Mouse (Mus musculus) adrenal gland, adult (tissue): ENCODE results near the gene Fyb2.

Source experiments
- DNase-seq, 2 experiments: peaks; one replicate each; pipeline ENCODE4 v3.0.0; 2022 to 2023; ENCODE audit warnings: low spot score in 1 of 2; ENCODE audit not compliant: inconsistent age in 2 of 2

Fyb2 gene

GRCm38 (mm10) chr4:104913291-104914129, at the start of gene Fyb2:
Fyb2 (plus strand) TSS chr4:104913456.
- peak in 1 of 2 experiments; percentile 23 for DNase-seq

DNA sequence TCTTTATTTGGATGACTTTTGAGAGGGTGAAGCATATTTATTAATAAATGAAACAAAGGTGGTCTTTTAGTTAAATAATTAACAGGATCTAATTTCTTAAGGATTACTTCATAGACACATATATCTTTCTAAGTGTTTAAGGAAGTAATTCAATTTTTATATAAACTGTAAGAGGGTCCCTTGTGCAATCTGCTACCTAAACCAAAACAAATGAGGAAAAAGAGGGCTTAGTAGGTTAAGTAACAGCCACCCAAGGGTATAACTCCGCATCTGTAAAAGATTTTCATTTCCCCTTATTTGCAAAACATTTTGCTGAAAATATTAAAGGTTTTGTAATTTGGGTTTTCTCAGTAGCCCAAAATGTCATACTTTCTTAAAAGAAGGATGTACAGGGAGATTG, 48.9 kb upstream of the Fyb2 start:
- DNase-seq, result no peak

GRCm38 (mm10) chr4:104869581-104869980, 43.7 kb upstream of the Fyb2 start:
- DNase-seq, result no peak

- DNase-seq, result no peak
Observed at GRCm38 (mm10) chr4:104870196-104870595, 43.1 kb upstream of the Fyb2 start.

DNA sequence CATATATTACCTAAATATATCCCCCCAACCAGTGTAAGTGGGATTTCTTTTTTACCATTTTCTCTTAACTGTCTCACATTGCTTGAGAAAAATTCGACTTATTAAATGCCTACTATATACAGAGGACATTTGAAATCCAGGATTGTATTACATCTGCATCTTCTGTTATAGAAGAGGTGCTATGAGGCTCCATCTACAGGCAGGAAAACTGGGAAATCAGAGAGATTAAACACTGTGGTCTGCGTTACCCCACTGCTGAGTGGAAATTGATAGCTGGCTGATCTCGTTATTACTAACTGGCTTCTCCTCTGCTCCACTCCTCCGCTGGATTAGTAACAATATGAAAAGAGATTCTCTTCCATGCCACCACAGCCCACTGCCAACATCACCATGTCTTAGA, 37.4 kb upstream of the Fyb2 start:
- no peak for DNase-seq

DNA sequence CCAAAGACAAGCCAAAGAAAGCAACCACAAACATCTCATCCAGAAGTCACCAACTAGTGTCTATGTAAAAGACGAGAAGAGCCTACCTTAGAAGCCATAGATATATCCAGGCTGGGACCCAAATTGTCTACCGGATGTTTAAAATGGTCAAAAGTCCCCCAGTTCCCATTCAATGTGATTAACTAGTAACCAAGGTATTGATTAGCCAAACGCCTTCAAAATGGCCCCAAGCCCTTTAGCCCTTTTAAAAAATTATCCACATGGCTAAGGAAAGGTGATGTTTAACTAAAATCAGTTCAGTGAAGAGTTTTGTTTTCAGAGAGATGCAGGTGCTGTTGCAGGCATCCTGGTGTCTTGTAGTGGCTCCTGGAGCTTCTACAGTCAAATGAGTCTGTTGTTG, 36.9 kb upstream of the Fyb2 start, which contains the start of gene C8a:
Gene C8a, minus strand, starts transcription at position 76 of the 400 bp plus-strand sequence.
- no peak for DNase-seq

GRCm38 (mm10) chr4:104887486-104887885, 25.8 kb upstream of the Fyb2 start:
- no peak for DNase-seq

- DNase-seq, result no peak
Observed at GRCm38 (mm10) chr4:104888499-104889262, 24.6 kb upstream of the Fyb2 start.

- DNase-seq, result no peak
Observed at GRCm38 (mm10) chr4:104891708-104892107, 21.5 kb upstream of the Fyb2 start.

DNA sequence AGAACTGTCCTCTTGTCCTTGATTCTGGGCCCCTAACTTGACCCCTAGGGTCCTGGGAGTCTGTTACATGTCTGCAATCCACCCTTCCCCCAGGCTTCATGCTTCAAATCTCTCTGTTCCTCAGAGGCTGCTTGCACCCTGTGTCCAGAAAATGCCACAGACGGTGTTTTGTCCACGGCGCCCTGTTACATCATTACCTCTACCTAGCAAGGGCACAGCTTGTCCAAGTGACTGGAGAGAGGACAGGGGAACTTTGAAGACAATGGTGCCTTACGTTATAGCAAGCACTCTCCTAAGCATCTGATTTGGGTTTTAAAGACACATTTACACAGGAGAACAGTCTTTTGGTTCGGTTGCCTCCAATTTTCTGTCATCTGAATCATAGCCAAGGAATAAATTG, 19.7 kb upstream of the Fyb2 start:
- no peak for DNase-seq

GRCm38 (mm10) chr4:104894004-104894734, 19.1 kb upstream of the Fyb2 start:
- peak; percentile 45 to 75 for DNase-seq

DNA sequence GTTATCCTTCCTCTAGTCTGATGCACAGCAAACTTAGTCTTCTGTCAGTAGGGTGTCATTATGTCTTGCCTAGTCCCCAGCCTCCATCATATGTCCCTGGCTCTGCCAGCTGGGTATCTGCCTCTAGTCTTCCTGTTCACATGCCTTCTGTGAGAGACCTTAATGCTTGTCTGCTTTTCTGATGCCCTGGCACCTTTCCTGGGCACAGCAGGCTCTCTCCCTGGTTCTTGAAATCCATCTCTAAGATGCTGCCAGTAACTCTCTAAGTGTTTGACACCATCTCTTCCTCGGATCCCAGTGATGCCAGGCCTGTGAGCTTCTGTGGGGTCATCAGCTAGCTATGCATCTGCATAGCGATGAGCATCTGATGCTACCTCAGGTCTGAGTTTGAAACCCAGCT, 10.4 kb upstream of the Fyb2 start:
- DNase-seq, result no peak

DNA sequence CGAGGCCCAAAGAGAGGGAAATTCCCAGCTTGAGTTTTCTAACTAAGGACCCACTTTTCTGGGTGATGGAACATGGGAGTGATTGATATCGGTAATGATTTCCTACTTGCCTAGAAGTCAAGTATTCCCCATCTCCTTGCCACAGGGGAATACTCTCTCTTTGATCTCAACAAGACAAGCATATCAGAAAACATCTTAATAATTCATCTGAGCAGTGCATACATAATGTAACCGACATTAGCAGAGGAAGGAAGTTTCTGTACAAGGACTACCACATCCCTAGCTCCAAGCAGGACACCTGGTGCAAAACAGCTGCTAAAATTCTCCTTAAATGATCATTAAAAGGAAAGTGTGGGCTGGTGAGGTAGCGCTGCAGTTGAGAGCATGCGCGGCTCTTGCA, 8.2 kb upstream of the Fyb2 start:
- no peak for DNase-seq

GRCm38 (mm10) chr4:104911685-104912084, 1.6 kb upstream of the Fyb2 start:
- DNase-seq, result peak; percentile 75 to 92

DNA sequence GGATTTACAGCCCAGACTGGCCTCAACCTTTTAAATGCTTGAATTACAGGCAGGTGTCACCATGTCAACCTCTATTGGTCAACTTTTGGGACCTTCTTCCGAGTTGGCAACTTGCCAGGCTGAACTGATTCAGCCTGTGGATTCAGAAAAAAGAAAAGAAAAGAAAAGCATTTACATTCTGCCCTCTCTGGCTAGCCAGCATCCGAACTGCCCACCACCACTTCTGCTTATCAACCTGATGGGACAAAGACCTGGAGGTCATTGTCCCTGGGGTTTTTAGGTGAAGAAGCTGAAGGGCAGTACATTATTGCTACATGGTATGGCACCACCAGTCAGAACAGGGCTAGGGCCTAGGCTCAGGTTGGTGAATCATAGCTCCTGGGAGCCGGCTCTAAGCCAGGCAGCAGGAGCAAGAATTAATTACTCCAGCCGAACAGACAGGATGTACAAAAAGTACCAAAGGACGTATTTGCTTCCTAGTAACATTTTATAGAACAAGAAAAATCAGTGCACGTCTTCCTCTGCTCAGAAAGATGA, 1.5 kb downstream of the Fyb2 start:
- peak; percentile 54 to 68 for DNase-seq

DNA sequence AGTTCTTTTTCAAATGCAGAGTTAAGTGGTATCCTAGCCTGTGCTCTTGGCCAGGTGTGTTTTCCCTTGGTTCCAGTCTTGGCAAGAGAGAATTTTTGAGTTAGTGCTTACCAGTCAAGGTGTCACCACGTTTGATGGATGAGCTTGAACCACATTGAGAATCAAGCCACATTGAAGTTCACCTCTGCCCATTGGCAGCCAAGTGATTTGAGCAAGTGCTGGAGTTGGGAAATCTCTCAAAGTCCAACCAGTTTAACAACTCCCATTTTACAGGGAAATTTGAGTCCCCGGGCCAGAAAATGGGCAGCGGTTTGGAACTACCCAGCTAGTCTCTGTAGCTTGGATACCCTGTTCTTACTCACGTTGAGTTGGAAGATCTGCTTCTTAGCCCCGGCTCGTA, 4.8 kb downstream of the Fyb2 start:
- DNase-seq, result no peak

DNA sequence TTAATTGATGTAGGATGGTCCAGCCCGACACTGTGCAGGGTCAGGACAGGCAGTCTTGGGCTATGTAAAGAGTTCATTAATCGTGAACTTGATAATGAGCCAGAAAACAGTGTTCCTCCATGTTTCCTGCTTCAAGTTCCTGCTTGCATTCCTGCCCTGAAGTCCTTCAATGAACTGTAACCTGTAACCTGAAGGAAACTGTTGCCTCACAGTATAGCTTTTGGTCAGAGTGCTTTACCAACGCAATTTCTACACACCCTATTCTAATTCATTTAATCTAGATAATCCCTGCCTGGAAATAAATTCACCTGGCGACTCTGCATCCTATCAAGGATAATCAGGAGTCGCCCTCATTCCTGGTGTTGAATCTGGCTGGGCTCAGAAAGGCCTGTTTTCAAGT, 12.1 kb downstream of the Fyb2 start:
- DNase-seq, result no peak

DNA sequence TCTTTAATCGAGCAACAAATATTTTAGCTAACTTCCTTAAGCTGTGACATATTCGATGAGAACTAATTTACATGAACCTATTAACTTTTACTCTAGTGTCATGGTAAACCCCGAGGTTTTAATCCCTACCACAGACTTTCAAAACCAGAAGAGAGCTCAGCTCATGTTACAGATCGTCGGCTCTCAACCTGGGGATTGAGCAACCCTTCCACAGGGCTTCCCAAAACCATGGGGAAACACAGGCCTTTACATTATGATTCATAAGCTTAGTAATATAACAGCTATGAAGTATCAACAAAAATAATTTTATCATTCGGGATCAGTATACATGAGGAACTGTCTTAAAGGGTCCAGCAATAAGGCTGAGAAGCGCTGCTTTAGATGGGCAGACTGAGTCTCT, 15.9 kb downstream of the Fyb2 start:
- no peak for DNase-seq

DNA sequence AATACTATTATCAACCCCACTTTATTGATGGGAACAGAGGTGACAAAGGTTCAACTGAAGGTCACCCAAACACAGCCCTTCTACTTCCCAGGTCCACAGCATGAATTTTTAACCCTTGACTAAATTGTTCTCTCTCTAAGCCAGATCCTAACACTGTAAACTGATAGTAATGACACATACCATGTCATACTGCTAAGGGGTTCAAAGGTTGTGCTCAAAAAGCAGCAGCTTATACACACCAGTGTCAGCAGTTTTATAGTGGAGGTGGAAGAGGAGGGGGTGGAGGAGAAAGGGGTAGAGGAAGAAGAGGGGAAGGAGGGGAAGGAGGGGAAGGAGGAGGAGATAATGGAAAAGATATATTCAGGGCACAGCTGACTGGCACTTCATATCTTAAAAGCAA, 20.4 kb downstream of the Fyb2 start:
- DNase-seq, result no peak

DNA sequence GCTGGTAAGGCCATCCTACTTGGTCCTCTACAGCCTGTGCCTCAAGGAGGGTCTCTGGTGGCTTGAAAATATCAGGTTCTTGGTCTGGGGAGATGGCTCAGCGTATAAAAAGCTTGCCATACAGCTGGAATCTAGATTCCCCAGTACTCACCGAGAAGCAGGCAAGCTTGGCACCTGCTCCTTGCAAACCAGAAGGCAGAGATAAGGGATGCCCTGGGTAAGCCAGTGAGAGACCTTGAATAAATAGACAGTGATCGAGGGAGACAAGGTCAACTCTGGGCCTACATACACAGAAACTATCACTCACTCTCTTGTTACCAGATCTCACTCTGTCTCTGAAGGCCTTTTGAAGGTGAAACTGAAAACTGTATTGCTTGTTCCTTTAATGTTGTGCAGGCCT, 21.7 kb downstream of the Fyb2 start:
- peak; percentile 58 to 76 for DNase-seq

DNA sequence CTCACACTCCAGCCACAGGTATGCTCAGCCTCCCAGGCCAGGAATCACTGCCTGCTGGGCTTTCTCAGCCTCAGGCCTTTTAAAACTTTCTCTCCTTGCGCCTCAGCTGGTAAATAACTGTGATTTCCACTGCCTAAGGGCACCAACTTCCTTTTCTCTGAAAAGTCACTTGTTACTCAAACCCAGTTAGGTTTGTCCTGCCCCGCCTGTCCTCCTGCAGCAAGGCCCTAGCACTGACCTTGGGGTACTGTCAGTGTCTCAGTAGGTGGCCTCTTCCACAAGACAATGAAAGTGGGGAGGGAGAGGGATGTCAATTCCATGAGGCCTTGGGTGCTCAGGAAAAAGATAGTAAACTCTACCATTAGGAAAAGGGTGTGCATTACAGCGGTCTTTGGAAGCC, 22.2 kb downstream of the Fyb2 start:
- DNase-seq, result peak; percentile 17 to 65
